Mouse (Mus musculus) skeletal muscle tissue, adult 2 months (tissue): ENCODE data around the gene Olfr1262.

ENCODE experiments used
- DNase-seq: peaks from one replicate; pipeline ENCODE4 v3.0.0-alpha.2; 2012; ENCODE audit warnings: low read depth, low spot score

Olfr1262 gene

GRCm38 (mm10) chr2:89999845-90000244 is at the start of gene Olfr1262:
Gene Olfr1262 (plus strand): TSS chr2:90000145.
- DNase-seq: no peak

GRCm38 (mm10) chr2:89974184-89974583 is 25.8 kb upstream of the Olfr1262 start, which contains the start of gene Olfr1260:
Gene Olfr1260 (plus strand): TSS chr2:89974340.
- no peak for DNase-seq

DNA sequence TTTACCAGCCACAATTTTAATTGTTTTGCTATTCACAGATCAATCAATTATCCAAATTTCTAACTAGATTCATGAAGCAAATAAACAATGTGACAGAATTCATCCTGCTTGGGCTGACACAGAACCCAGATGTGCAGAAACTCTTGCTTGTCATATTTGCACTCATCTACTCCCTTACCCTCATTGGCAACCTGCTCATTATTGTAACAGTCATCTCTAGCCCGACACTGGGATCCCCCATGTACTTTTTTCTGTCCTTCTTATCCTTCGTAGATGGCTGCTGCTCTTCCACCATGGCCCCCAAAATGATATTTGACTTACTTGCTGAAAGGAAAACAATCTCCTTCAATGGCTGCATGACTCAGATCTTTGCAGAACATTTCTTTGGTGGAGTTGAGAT is 22.2 kb upstream of the Olfr1262 start:
- no peak for DNase-seq

- no peak for DNase-seq
Measured at GRCm38 (mm10) chr2:89990921-89991320, 9.0 kb upstream of the Olfr1262 start, which contains the start of gene Olfr1261. Gene Olfr1261 (plus strand): TSS chr2:89991221.

GRCm38 (mm10) chr2:90011831-90012230 is 11.9 kb downstream of the Olfr1262 start, which contains the start of gene Olfr1263:
Gene Olfr1263 (plus strand): TSS chr2:90012131.
- DNase-seq: no peak

DNA sequence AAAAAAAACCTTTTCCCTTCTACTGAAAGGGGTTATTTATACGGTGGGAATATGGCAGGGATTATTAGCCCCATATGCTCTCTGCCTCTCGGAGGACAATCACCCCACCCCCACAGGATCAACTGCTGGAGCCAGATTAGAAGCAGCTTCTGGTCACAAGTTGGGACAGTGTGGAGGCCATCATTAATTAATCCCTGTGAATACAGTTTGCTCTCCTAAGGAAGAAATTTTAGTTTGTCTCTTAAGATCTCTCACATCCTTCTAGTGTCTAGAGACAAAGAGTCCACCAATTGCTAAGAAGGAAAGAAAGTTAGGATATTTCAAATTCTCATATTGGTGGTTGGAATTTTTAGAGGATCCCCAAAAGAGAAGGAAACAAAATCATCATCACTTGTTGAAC is 25.5 kb downstream of the Olfr1262 start, which contains the start of gene Olfr1264:
Gene Olfr1264, minus strand, starts transcription at position 101 of the 400 bp plus-strand sequence.
- no peak for DNase-seq

- no peak for DNase-seq
Measured at GRCm38 (mm10) chr2:90035037-90035436, 35.1 kb downstream of the Olfr1262 start, which contains the start of gene Olfr1265. Gene Olfr1265 (plus strand): TSS chr2:90035337.
